Mouse (Mus musculus): Measurements from ENCODE around the gene Cdc5l. TPM values are rescaled to one million over a fixed set of nuclear protein-coding genes. Genes with fewer than 3 reads are reported as not detected.

The Cdc5l gene
- polyA plus RNA-seq, 1 experiment from 2014 or later, result 84.0 TPM

GRCm38 (mm10) chr17:45394612-45395011 lies 38.9 kb downstream of the Cdc5l start:
- 80% methylated on average over 9 of the region's 9 CpGs for WGBS
- no peak overlapping the region for H3K4me2 ChIP-seq (ENCODE audit: low read depth)
- peaks cover 6% of the 10 kb centered on the region for H3K36me3 ChIP-seq (ENCODE audit: control insufficient read depth, insufficient read depth, low read length)
- no peak for ATAC-seq (ENCODE audit: insufficient read depth, low FRiP score, low TSS enrichment)
- no peaks in the 10 kb centered on the region for H3K9me3 ChIP-seq (ENCODE audit: control insufficient read depth, low read length)
- no peak overlapping the region for H3K9ac ChIP-seq (ENCODE audit: low read length)
- H3K4me1 ChIP-seq (ENCODE audit: control insufficient read depth, insufficient read depth, low read length), result no peaks in the 10 kb centered on the region
- H3K27ac ChIP-seq (ENCODE audit: low read depth, low read length), result no peak overlapping the region
- H3K27me3 ChIP-seq (ENCODE audit: control insufficient read depth, insufficient read depth, low read length), result no peaks in the 10 kb centered on the region
- H3K4me3 ChIP-seq (ENCODE audit: low read depth, low read length), result no peak overlapping the region
- no peak for DNase-seq (ENCODE audit: low spot score)

GRCm38 (mm10) chr17:45393765-45394164 lies 39.8 kb downstream of the Cdc5l start:
- Histone ChIP-seq H3K4me1 (ENCODE audit: control insufficient read depth, insufficient read depth, low read length) (no peaks in the 10 kb centered on the region), H3K4me2 (ENCODE audit: low read depth) (no peak overlapping the region), H3K9me3 (ENCODE audit: control insufficient read depth, low read length) (no peaks in the 10 kb centered on the region), H3K27ac (ENCODE audit: low read depth, low read length) (no peak overlapping the region), H3K4me3 (ENCODE audit: low read depth, low read length) (no peak overlapping the region), H3K36me3 (ENCODE audit: control insufficient read depth, insufficient read depth, low read length) (peaks cover 6% of the 10 kb centered on the region), H3K27me3 (ENCODE audit: control insufficient read depth, insufficient read depth, low read length) (no peaks in the 10 kb centered on the region), H3K9ac (ENCODE audit: low read length) (no peak overlapping the region)
- WGBS, result 84% methylated on average over 3 of the region's 3 CpGs
- no peak for DNase-seq (ENCODE audit: low spot score)
- ATAC-seq (ENCODE audit: insufficient read depth, low FRiP score, low TSS enrichment), result no peak

GRCm38 (mm10) chr17:45389896-45390295 lies 43.6 kb downstream of the Cdc5l start:
- no peak overlapping the region for H3K4me2 ChIP-seq (ENCODE audit: low read depth)
- no peak overlapping the region for H3K4me3 ChIP-seq (ENCODE audit: low read depth, low read length)
- no peaks in the 10 kb centered on the region for H3K4me1 ChIP-seq (ENCODE audit: control insufficient read depth, insufficient read depth, low read length)
- no peak overlapping the region for H3K27ac ChIP-seq (ENCODE audit: low read depth, low read length)
- peaks cover 6% of the 10 kb centered on the region for H3K36me3 ChIP-seq (ENCODE audit: control insufficient read depth, insufficient read depth, low read length)
- H3K27me3 ChIP-seq (ENCODE audit: control insufficient read depth, insufficient read depth, low read length), result no peaks in the 10 kb centered on the region
- no peak for ATAC-seq (ENCODE audit: insufficient read depth, low FRiP score, low TSS enrichment)
- no peaks in the 10 kb centered on the region for H3K9me3 ChIP-seq (ENCODE audit: control insufficient read depth, low read length)
- 97% methylated on average over 5 of the region's 5 CpGs for WGBS
- DNase-seq (ENCODE audit: low spot score), result no peak
- H3K9ac ChIP-seq (ENCODE audit: low read length), result no peak overlapping the region

GRCm38 (mm10) chr17:45386986-45387385 lies 46.6 kb downstream of the Cdc5l start:
- Histone ChIP-seq H3K4me2 (ENCODE audit: low read depth) (no peak overlapping the region), H3K27me3 (ENCODE audit: control insufficient read depth, insufficient read depth, low read length) (no peaks in the 10 kb centered on the region), H3K4me1 (ENCODE audit: control insufficient read depth, insufficient read depth, low read length) (no peaks in the 10 kb centered on the region), H3K27ac (ENCODE audit: low read depth, low read length) (no peak overlapping the region), H3K9ac (ENCODE audit: low read length) (no peak overlapping the region), H3K36me3 (ENCODE audit: control insufficient read depth, insufficient read depth, low read length) (peaks cover 6% of the 10 kb centered on the region), H3K4me3 (ENCODE audit: low read depth, low read length) (no peak overlapping the region), H3K9me3 (ENCODE audit: control insufficient read depth, low read length) (no peaks in the 10 kb centered on the region)
- 87% methylated on average over 7 of the region's 7 CpGs for WGBS
- no peak for DNase-seq (ENCODE audit: low spot score)
- no peak for ATAC-seq (ENCODE audit: insufficient read depth, low FRiP score, low TSS enrichment)

- Histone ChIP-seq H3K4me1 (ENCODE audit: control insufficient read depth, insufficient read depth, low read length) (no peaks in the 10 kb centered on the region), H3K4me2 (ENCODE audit: low read depth) (no peak overlapping the region), H3K27me3 (ENCODE audit: control insufficient read depth, insufficient read depth, low read length) (no peaks in the 10 kb centered on the region), H3K27ac (ENCODE audit: low read depth, low read length) (no peak overlapping the region), H3K9ac (ENCODE audit: low read length) (no peak overlapping the region), H3K9me3 (ENCODE audit: control insufficient read depth, low read length) (no peaks in the 10 kb centered on the region), H3K36me3 (ENCODE audit: control insufficient read depth, insufficient read depth, low read length) (no peaks in the 10 kb centered on the region; the same call in 1 of the 2 replicates), H3K4me3 (ENCODE audit: low read depth, low read length) (no peak overlapping the region)
- 66% methylated on average over 3 of the region's 3 CpGs for whole genome bisulfite sequencing
- no peak for DNase-seq (ENCODE audit: low spot score)
- ATAC-seq (ENCODE audit: insufficient read depth, low FRiP score, low TSS enrichment), result no peak
Measured at GRCm38 (mm10) chr17:45383305-45383704, 50.2 kb downstream of the Cdc5l start.

- Histone ChIP-seq H3K4me3 (ENCODE audit: low read depth, low read length) (no peak overlapping the region), H3K27ac (ENCODE audit: low read depth, low read length) (no peak overlapping the region), H3K27me3 (ENCODE audit: control insufficient read depth, insufficient read depth, low read length) (no peaks in the 10 kb centered on the region), H3K4me1 (ENCODE audit: control insufficient read depth, insufficient read depth, low read length) (no peaks in the 10 kb centered on the region), H3K36me3 (ENCODE audit: control insufficient read depth, insufficient read depth, low read length) (no peaks in the 10 kb centered on the region; the same call in 1 of the 2 replicates), H3K9me3 (ENCODE audit: control insufficient read depth, low read length) (no peaks in the 10 kb centered on the region), H3K9ac (ENCODE audit: low read length) (no peak overlapping the region), H3K4me2 (ENCODE audit: low read depth) (no peak overlapping the region)
- 89% methylated on average over 9 of the region's 9 CpGs for WGBS
- no peak for DNase-seq (ENCODE audit: low spot score)
- no peak for ATAC-seq (ENCODE audit: insufficient read depth, low FRiP score, low TSS enrichment)
Measured at GRCm38 (mm10) chr17:45379271-45379784, 54.2 kb downstream of the Cdc5l start.

GRCm38 (mm10) chr17:45377323-45377722 lies 56.2 kb downstream of the Cdc5l start:
- Histone ChIP-seq H3K27ac (ENCODE audit: low read depth, low read length) (no peak overlapping the region), H3K4me1 (ENCODE audit: control insufficient read depth, insufficient read depth, low read length) (no peaks in the 10 kb centered on the region), H3K9ac (ENCODE audit: low read length) (no peak overlapping the region), H3K27me3 (ENCODE audit: control insufficient read depth, insufficient read depth, low read length) (no peaks in the 10 kb centered on the region), H3K9me3 (ENCODE audit: control insufficient read depth, low read length) (no peaks in the 10 kb centered on the region), H3K36me3 (ENCODE audit: control insufficient read depth, insufficient read depth, low read length) (no peaks in the 10 kb centered on the region), H3K4me2 (ENCODE audit: low read depth) (no peak overlapping the region), H3K4me3 (ENCODE audit: low read depth, low read length) (no peak overlapping the region)
- 38% methylated on average over 5 of the region's 5 CpGs for WGBS
- ATAC-seq (ENCODE audit: insufficient read depth, low FRiP score, low TSS enrichment) (no peak), DNase-seq (ENCODE audit: low spot score) (no peak)

GRCm38 (mm10) chr17:45373987-45374608 lies 59.4 kb downstream of the Cdc5l start:
- H3K27ac ChIP-seq (ENCODE audit: low read depth, low read length), result no peak overlapping the region
- ATAC-seq (ENCODE audit: insufficient read depth, low FRiP score, low TSS enrichment) (peak; percentile 83; the same call in 1 of the 2 replicates), DNase-seq (ENCODE audit: low spot score) (peak; percentile 88)
- H3K36me3 ChIP-seq (ENCODE audit: control insufficient read depth, insufficient read depth, low read length), result no peaks in the 10 kb centered on the region
- H3K27me3 ChIP-seq (ENCODE audit: control insufficient read depth, insufficient read depth, low read length), result 0 out of 2 replicates have a peak, but pooled peaks cover 2% of the 10 kb centered on the region
- H3K4me2 ChIP-seq (ENCODE audit: low read depth), result peak overlapping the region; percentile 12; the same call in 1 of the 2 replicates
- no peak overlapping the region for H3K4me3 ChIP-seq (ENCODE audit: low read depth, low read length)
- peaks cover 5% of the 10 kb centered on the region; the same call in 1 of the 2 replicates for H3K4me1 ChIP-seq (ENCODE audit: control insufficient read depth, insufficient read depth, low read length)
- no peak overlapping the region for H3K9ac ChIP-seq (ENCODE audit: low read length)
- WGBS, result 27% methylated on average over 13 of the region's 13 CpGs
- H3K9me3 ChIP-seq (ENCODE audit: control insufficient read depth, low read length), result no peaks in the 10 kb centered on the region

- H3K9me3 ChIP-seq (ENCODE audit: control insufficient read depth, low read length), result no peaks in the 10 kb centered on the region
- no peak overlapping the region for H3K4me3 ChIP-seq (ENCODE audit: low read depth, low read length)
- ATAC-seq (ENCODE audit: insufficient read depth, low FRiP score, low TSS enrichment) (no peak), DNase-seq (ENCODE audit: low spot score) (no peak)
- 46% methylated on average over 9 of the region's 9 CpGs for WGBS
- no peaks in the 10 kb centered on the region for H3K36me3 ChIP-seq (ENCODE audit: control insufficient read depth, insufficient read depth, low read length)
- 0 out of 2 replicates have a peak overlapping the region, but pooled peaks have one; percentile 5 for H3K9ac ChIP-seq (ENCODE audit: low read length)
- peaks cover 5% of the 10 kb centered on the region; the same call in 1 of the 2 replicates for H3K4me1 ChIP-seq (ENCODE audit: control insufficient read depth, insufficient read depth, low read length)
- H3K27ac ChIP-seq (ENCODE audit: low read depth, low read length), result no peak overlapping the region
- H3K27me3 ChIP-seq (ENCODE audit: control insufficient read depth, insufficient read depth, low read length), result 0 out of 2 replicates have a peak, but pooled peaks cover 2% of the 10 kb centered on the region
- H3K4me2 ChIP-seq (ENCODE audit: low read depth), result no peak overlapping the region
Measured at GRCm38 (mm10) chr17:45371042-45371441, 62.5 kb downstream of the Cdc5l start.

Data from neural tube, embryonic 11.5 days (tissue).